Comparison of ENCODE assay signal across 8 mouse cellular contexts in the genomic region with DNA sequence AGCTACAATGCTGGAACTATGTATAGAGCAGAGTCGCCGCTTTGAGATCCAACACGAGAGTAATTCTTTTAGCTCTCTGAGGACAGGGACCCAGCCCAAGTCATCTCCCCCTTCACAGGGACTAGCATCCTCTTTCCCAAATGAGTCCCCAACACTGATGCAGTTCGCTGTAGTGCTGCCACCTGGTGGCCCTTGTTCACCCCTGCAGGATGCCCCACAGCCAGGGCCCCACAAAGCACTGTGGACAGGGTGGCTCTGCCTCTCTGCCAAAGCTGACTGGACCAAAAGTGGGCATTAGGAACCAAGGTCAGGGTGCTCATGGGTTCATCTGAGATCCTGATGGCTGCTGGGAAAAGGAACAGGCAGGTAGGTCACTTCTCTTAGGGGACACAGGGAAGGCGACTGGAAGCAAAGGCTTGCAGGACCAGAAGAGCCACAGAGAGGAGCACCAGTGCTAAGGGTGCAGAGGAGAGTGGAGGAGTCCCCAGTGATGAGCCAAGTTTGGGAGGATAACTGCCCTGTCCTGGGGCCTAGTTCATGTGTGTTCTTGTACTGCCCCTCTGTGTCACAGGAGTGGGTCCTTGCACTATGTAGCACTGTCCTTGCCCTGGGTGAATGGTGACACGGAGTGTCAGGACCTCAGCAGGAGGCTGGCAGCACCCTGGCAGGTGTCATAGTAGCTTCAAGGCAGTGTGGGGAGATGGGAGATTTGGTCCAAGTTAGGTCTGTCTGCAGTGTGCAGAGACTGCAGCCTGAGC. TPM values are rescaled to one million over a fixed set of nuclear protein-coding genes. Genes with fewer than 3 reads are reported as not detected.
DNase-seq lines count a peak whose midpoint lies in the region; ATAC-seq and TF ChIP-seq lines count a peak whose summit lies in the region.

No protein-coding gene starts in this region.

- no peak overlapping the region for H3K4me2 ChIP-seq in liver, postnatal 0 days (ENCODE audit: low read depth, low read length)
- no peak overlapping the region for H3K4me2 ChIP-seq in neural tube, embryonic 14.5 days (ENCODE audit: low read depth, low read length)

- peak; percentile 93 for TF ChIP-seq CTCF in thymus, adult 2 months (IDR thresholded peaks at IDR 0.05; ENCODE audit: borderline replicate concordance, control insufficient read depth, extremely low read depth, insufficient read depth, low read length, poor library complexity)
- peak; percentile 91 for TF ChIP-seq CTCF in liver, postnatal 0 days (IDR thresholded peaks at IDR 0.05; ENCODE audit: low read depth)

- H3K4me3 ChIP-seq in thymus, adult 2 months (ENCODE audit: control insufficient read depth, insufficient read depth, low read length): no peak overlapping the region
- H3K4me3 ChIP-seq in forebrain, embryonic 10.5 days: no peak overlapping the region
- no peak overlapping the region for H3K4me3 ChIP-seq in liver, postnatal 0 days (ENCODE audit: low read depth, low read length)
- H3K4me3 ChIP-seq in neural tube, embryonic 14.5 days (ENCODE audit: low read depth, low read length): no peak overlapping the region

- no peaks in the 10 kb centered on the region for H3K4me1 ChIP-seq in thymus, adult 2 months (replicated peaks; ENCODE audit: control insufficient read depth, insufficient read depth, low read length)
- peaks cover 30% of the 10 kb centered on the region for H3K4me1 ChIP-seq in forebrain, embryonic 10.5 days
- H3K4me1 ChIP-seq in liver, postnatal 0 days (ENCODE audit: insufficient read depth): peaks cover 2% of the 10 kb centered on the region; the same call in 1 of the 2 replicates
- peaks cover 7% of the 10 kb centered on the region; the same call in 1 of the 2 replicates for H3K4me1 ChIP-seq in neural tube, embryonic 14.5 days (ENCODE audit: control insufficient read depth, insufficient read depth, low read length)

- DNase-seq in thymus, adult 2 months: peak; percentile 58
- no peak for DNase-seq in thymus, adult 18-20 months
- DNase-seq in adrenal gland, postnatal 14 days: peak; percentile 78
- peak; percentile 62 for DNase-seq in forebrain, embryonic 10.5 days (ENCODE audit: extremely low spot score, low spot score)
- DNase-seq in liver, postnatal 0 days: peak; percentile 68
- DNase-seq in urinary bladder, postnatal 10 days (ENCODE audit: low spot score): no peak

- no peak for TF ChIP-seq EP300 in liver, postnatal 0 days (IDR thresholded peaks at IDR 0.05; ENCODE audit: low read depth)

- H3K27me3 ChIP-seq in thymus, adult 2 months (ENCODE audit: control insufficient read depth, insufficient read depth, low read length): no peaks in the 10 kb centered on the region
- no peaks in the 10 kb centered on the region for H3K27me3 ChIP-seq in forebrain, embryonic 10.5 days (ENCODE audit: poor library complexity, severe bottlenecking)
- H3K27me3 ChIP-seq in liver, postnatal 0 days (ENCODE audit: insufficient read depth, low read length): no peaks in the 10 kb centered on the region
- H3K27me3 ChIP-seq in neural tube, embryonic 14.5 days (ENCODE audit: control insufficient read depth, insufficient read depth, low read length): no peaks in the 10 kb centered on the region

- TF ChIP-seq POLR2A in thymus, adult 2 months (IDR thresholded peaks at IDR 0.05; ENCODE audit: control insufficient read depth, extremely low read depth, insufficient read depth, low read length, poor library complexity): no peak

- no peak overlapping the region for H3K27ac ChIP-seq in thymus, adult 2 months (ENCODE audit: control insufficient read depth, insufficient read depth, low read length)
- H3K27ac ChIP-seq in forebrain, embryonic 10.5 days: no peak overlapping the region
- no peak overlapping the region for H3K27ac ChIP-seq in liver, postnatal 0 days (ENCODE audit: low read depth)
- H3K27ac ChIP-seq in neural tube, embryonic 14.5 days (ENCODE audit: low read depth, low read length): no peak overlapping the region

- peak; percentile 68 for ATAC-seq in inflammation-experienced regulatory T-cells, adult 6 months
- peak; percentile 51 for ATAC-seq in liver, postnatal 0 days
- ATAC-seq in neural tube, embryonic 14.5 days (ENCODE audit: low read depth): peak; percentile 50; the same call in 1 of the 2 replicates

- H3K9ac ChIP-seq in liver, postnatal 0 days (replicated peaks): no peak overlapping the region
- H3K9ac ChIP-seq in neural tube, embryonic 14.5 days (replicated peaks; ENCODE audit: low read depth, low read length): no peak overlapping the region

- H3K36me3 ChIP-seq in thymus, adult 2 months (ENCODE audit: control insufficient read depth, insufficient read depth, low read length): peaks cover 9% of the 10 kb centered on the region; the same call in 1 of the 2 replicates
- peaks cover 39% of the 10 kb centered on the region for H3K36me3 ChIP-seq in forebrain, embryonic 10.5 days (replicated peaks)
- H3K36me3 ChIP-seq in liver, postnatal 0 days (replicated peaks; ENCODE audit: insufficient read depth, low read length): peaks cover 46% of the 10 kb centered on the region
- H3K36me3 ChIP-seq in neural tube, embryonic 14.5 days (ENCODE audit: control insufficient read depth, insufficient read depth, low read length): peaks cover 24% of the 10 kb centered on the region; the same call in 1 of the 2 replicates

- no peaks in the 10 kb centered on the region for H3K9me3 ChIP-seq in forebrain, embryonic 10.5 days
- no peaks in the 10 kb centered on the region for H3K9me3 ChIP-seq in liver, postnatal 0 days (ENCODE audit: low read length)
- no peaks in the 10 kb centered on the region for H3K9me3 ChIP-seq in neural tube, embryonic 14.5 days (ENCODE audit: control insufficient read depth, low read length)

- WGBS in thymus, adult 2 months: 74% methylated on average over 6 of the region's 6 CpGs
- 57% methylated on average over 6 of the region's 6 CpGs for WGBS in forebrain, embryonic 10.5 days
- WGBS in liver, postnatal 0 days (ENCODE audit: insufficient replicate concordance): 57% methylated on average over 6 of the region's 6 CpGs
- 58% methylated on average over 6 of the region's 6 CpGs for WGBS in neural tube, embryonic 14.5 days

RNA-seq across cellular contexts. Expression of gene Pink1, which starts 7.4 kb away (rescaled TPM):
- polyA plus RNA-seq in thymus, adult 2 months (2012; rRNA removed): 82.3 and 103 TPM in 2 replicates
- 149 and 151 TPM in 2 replicates for total RNA-seq in adrenal gland, postnatal 14 days (2021)
- 24.6 and 26.7 TPM in 2 replicates for polyA plus RNA-seq in forebrain, embryonic 10.5 days (2016; fragmentation: Nextera tagmentation; extraction: Ambion mirVana)
- 10 to 100 TPM in 2 of 3 experiments, 1 to 10 TPM in 1; 6.0 to 24.7 (median 10.8) TPM for polyA plus RNA-seq in inflammation-experienced regulatory T-cells, adult 6 months (2017; shearing (Covaris generic))
- 52.5 and 69.5 TPM in 2 replicates for polyA plus RNA-seq in liver, postnatal 0 days (2015; fragmentation: Nextera tagmentation; extraction: Ambion mirVana)
- polyA plus RNA-seq in neural tube, embryonic 14.5 days (2014; fragmentation: Nextera tagmentation; extraction: Ambion mirVana): 49.0 and 67.6 TPM in 2 replicates

RNA-seq across cellular contexts. Expression of gene Ddost, which starts 14.2 kb away (rescaled TPM):
- 173 and 195 TPM in 2 replicates for polyA plus RNA-seq in thymus, adult 2 months (2012; rRNA removed)
- total RNA-seq in adrenal gland, postnatal 14 days (2021): 113 and 115 TPM in 2 replicates
- 279 and 281 TPM in 2 replicates for polyA plus RNA-seq in forebrain, embryonic 10.5 days (2016; fragmentation: Nextera tagmentation; extraction: Ambion mirVana)
- polyA plus RNA-seq in inflammation-experienced regulatory T-cells, adult 6 months (2017; shearing (Covaris generic)): 100 to 1,000 TPM; 101 to 118 (median 104) TPM
- polyA plus RNA-seq in liver, postnatal 0 days (2015; fragmentation: Nextera tagmentation; extraction: Ambion mirVana): 102 and 111 TPM in 2 replicates
- 190 and 208 TPM in 2 replicates for polyA plus RNA-seq in neural tube, embryonic 14.5 days (2014; fragmentation: Nextera tagmentation; extraction: Ambion mirVana)

RNA-seq across cellular contexts. Expression of gene Cda, which starts 49.1 kb away (rescaled TPM):
- 0.24 and 0.60 TPM in 2 replicates for polyA plus RNA-seq in thymus, adult 2 months (2012; rRNA removed)
- total RNA-seq in adrenal gland, postnatal 14 days (2021): 10.4 and 11.5 TPM in 2 replicates
- polyA plus RNA-seq in forebrain, embryonic 10.5 days (2016; fragmentation: Nextera tagmentation; extraction: Ambion mirVana): 2.1 and 2.5 TPM in 2 replicates
- polyA plus RNA-seq in inflammation-experienced regulatory T-cells, adult 6 months (2017; shearing (Covaris generic)): not detected
- polyA plus RNA-seq in liver, postnatal 0 days (2015; fragmentation: Nextera tagmentation; extraction: Ambion mirVana): 17.7 and 24.2 TPM in 2 replicates
- polyA plus RNA-seq in neural tube, embryonic 14.5 days (2014; fragmentation: Nextera tagmentation; extraction: Ambion mirVana): 7.9 and 8.5 TPM in 2 replicates

Comparison
In these comparisons a context has a peak if more than half of its experiments do, and no peak if none do; other contexts are left out.
1. DNase-seq: peak in thymus, adult 2 months (single experiment), adrenal gland, postnatal 14 days (single experiment), forebrain, embryonic 10.5 days (single experiment) and liver, postnatal 0 days (single experiment); none in thymus, adult 18-20 months (0 of 2) and urinary bladder, postnatal 10 days (single experiment).
2. Peak in every context shown above with its lines, with median percentiles within 50 percentile points of each other: ATAC-seq.